Mouse (Mus musculus) limb, embryonic 11.5 days (tissue): ENCODE measurements at regions not wholly inside any gene's neighbourhood (a gene's known extent, or its start where the extent isn't known, plus 50 kb on each side); places are given as distances from the start of the nearest gene placed in this dataset.

ENCODE experiments used
- ATAC-seq: fragments of 200-750 bp; cut with Nextera tagmentation; 2 replicates; pipeline ENCODE4 v1.8.0; 2017; ENCODE audit warnings: low read depth; ENCODE audit not compliant: insufficient number of reproducible peaks, low FRiP score, low TSS enrichment
- DNase-seq: peaks from one replicate; pipeline ENCODE4 v3.0.0-alpha.2; 2015; ENCODE audit warnings: low spot score
- H3K27ac ChIP-seq: fragments of 300-500 bp; sonication (generic); replicated peaks from 2 replicates; pipeline ENCODE4 v1.5.1; 2014; ENCODE audit warnings: low read depth, mild to moderate bottlenecking, low read length
- H3K27me3 ChIP-seq: fragments of 300-500 bp; sonication (generic); 2 replicates; pipeline ENCODE4 v1.6.1; 2014; ENCODE audit warnings: mild to moderate bottlenecking, low read length, mixed read lengths; ENCODE audit not compliant: control insufficient read depth, insufficient read depth
- H3K36me3 ChIP-seq: fragments of 300-500 bp; sonication (generic); 2 replicates; pipeline ENCODE4 v1.6.1; 2014; ENCODE audit warnings: mild to moderate bottlenecking, low read length, moderate library complexity, mixed read lengths; ENCODE audit not compliant: control insufficient read depth, insufficient read depth
- H3K4me1 ChIP-seq: fragments of 300-500 bp; sonication (generic); 2 replicates; pipeline ENCODE4 v1.6.1; 2014; ENCODE audit warnings: low read length, mixed read lengths; ENCODE audit not compliant: control insufficient read depth, insufficient read depth
- H3K4me2 ChIP-seq: fragments of 300-500 bp; sonication (generic); 2 replicates; pipeline ENCODE4 v1.6.1; 2014; ENCODE audit warnings: low read depth, mild to moderate bottlenecking, moderate library complexity; ENCODE audit not compliant: severe bottlenecking
- H3K4me3 ChIP-seq: fragments of 300-500 bp; sonication (generic); 2 replicates; pipeline ENCODE4 v1.5.1; 2014; ENCODE audit warnings: low read depth, low read length
- H3K9ac ChIP-seq: fragments of 300-500 bp; sonication (generic); 2 replicates; pipeline ENCODE4 v1.6.1; 2014; ENCODE audit warnings: mild to moderate bottlenecking, low read length
- H3K9me3 ChIP-seq: fragments of 300-500 bp; sonication (generic); 2 replicates; pipeline ENCODE4 v1.6.1; 2016; ENCODE audit warnings: low read length; ENCODE audit not compliant: control insufficient read depth
- whole genome bisulfite sequencing: fragments of 180-500 bp; shearing (Covaris S2); extraction: QIAGEN DNeasy Blood & Tissue Kit; methylation state at CpG from one replicate; pipeline ENCODE4 v1.1.7; 2014; 5-methylcytosine and 5-hydroxymethylcytosine counted together

- WGBS, result 43% methylated on average over 5 of the region's 5 CpGs
- H3K9ac ChIP-seq, result no peak overlapping the region
- no peaks in the 10 kb centered on the region for H3K27me3 ChIP-seq
- no peak overlapping the region for H3K4me2 ChIP-seq
- DNase-seq (peak; percentile 21), ATAC-seq (no peak)
- no peaks in the 10 kb centered on the region for H3K9me3 ChIP-seq
- no peak overlapping the region for H3K4me3 ChIP-seq
- H3K27ac ChIP-seq, result no peak overlapping the region
- no peaks in the 10 kb centered on the region for H3K36me3 ChIP-seq
- no peaks in the 10 kb centered on the region for H3K4me1 ChIP-seq
Measured at GRCm38 (mm10) chr15:14418532-14418931, 1245.1 kb upstream of the Cdh6 start.

GRCm38 (mm10) chr15:14385347-14385746, 1211.9 kb upstream of the Cdh6 start:
- H3K4me3 ChIP-seq, result no peak overlapping the region
- H3K36me3 ChIP-seq, result no peaks in the 10 kb centered on the region
- H3K9me3 ChIP-seq, result no peaks in the 10 kb centered on the region
- 81% methylated on average over 1 of the region's 1 CpGs for WGBS
- no peak overlapping the region for H3K9ac ChIP-seq
- ATAC-seq (no peak), DNase-seq (no peak)
- H3K27ac ChIP-seq, result no peak overlapping the region
- H3K27me3 ChIP-seq, result no peaks in the 10 kb centered on the region
- H3K4me1 ChIP-seq, result no peaks in the 10 kb centered on the region
- no peak overlapping the region for H3K4me2 ChIP-seq

- Histone ChIP-seq H3K27ac (no peak overlapping the region), H3K4me1 (no peaks in the 10 kb centered on the region), H3K27me3 (no peaks in the 10 kb centered on the region), H3K9me3 (no peaks in the 10 kb centered on the region), H3K4me2 (no peak overlapping the region), H3K9ac (no peak overlapping the region), H3K36me3 (no peaks in the 10 kb centered on the region), H3K4me3 (no peak overlapping the region)
- ATAC-seq (no peak), DNase-seq (no peak)
Measured at GRCm38 (mm10) chr15:14378340-14378739, 1204.9 kb upstream of the Cdh6 start.
